ENCODE assay signal across 20 mouse cellular contexts in the genomic region with DNA sequence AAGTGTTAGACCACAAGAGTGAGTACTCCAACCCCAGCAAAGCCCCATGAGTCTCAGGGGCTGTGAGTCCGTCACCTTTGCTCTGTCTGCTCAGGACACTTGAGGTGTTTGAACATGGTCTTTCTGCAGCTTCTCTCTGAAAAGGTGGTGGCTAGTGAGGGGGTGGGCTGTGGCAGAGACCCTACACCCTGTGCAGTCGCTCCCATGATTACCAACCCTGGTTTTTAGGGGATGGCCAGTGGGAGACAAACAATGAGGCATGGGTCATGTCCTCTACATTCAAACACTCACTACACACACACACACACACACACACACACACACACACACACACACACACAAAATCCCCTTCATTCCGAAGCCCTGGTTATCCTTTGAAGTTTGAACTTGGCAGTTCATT. TPM values are rescaled to one million over a fixed set of nuclear protein-coding genes. Genes with fewer than 3 reads are reported as not detected.
DNase-seq lines count a peak whose midpoint lies in the region; TF ChIP-seq lines count a peak whose summit lies in the region.
"Had no signal": no experiment of that assay in that cellular context is flagged by ENCODE, and none has a peak within 500 bp of the region (broad histone marks: within the 10 kb centered on the region; RNA-seq: fewer than 3 reads in every experiment).

No protein-coding gene starts in this region.

- H3K27me3 ChIP-seq in thymus, adult 2 months (ENCODE audit: control insufficient read depth, insufficient read depth, low read length), result no peaks in the 10 kb centered on the region
- H3K27me3 ChIP-seq: embryonic facial prominence, embryonic 12.5 days; forebrain, embryonic 13.5 days; forebrain, embryonic 15.5 days; Patski had no signal

- TF ChIP-seq CTCF in thymus, adult 2 months (IDR thresholded peaks at IDR 0.05; ENCODE audit: borderline replicate concordance, control insufficient read depth, extremely low read depth, insufficient read depth, low read length, poor library complexity), result no peak

- 45% methylated on average over 3 of the region's 3 CpGs for WGBS in thymus, adult 2 months

- H3K36me3 ChIP-seq in thymus, adult 2 months (ENCODE audit: control insufficient read depth, insufficient read depth, low read length), result no peaks in the 10 kb centered on the region
- H3K36me3 ChIP-seq: embryonic facial prominence, embryonic 10.5 days; embryonic facial prominence, embryonic 12.5 days; forebrain, embryonic 15.5 days; G1E had no signal

- no peak for DNase-seq in thymus, adult 2 months
- no peak for DNase-seq in thymus, postnatal 10 days (ENCODE audit: low spot score in 2 of 2)
- peak; percentile 28 for DNase-seq in thymus, postnatal 4 days
- DNase-seq in thymus, adult 18-20 months, result no peak
- DNase-seq in retina, postnatal 1 day, result no peak
- DNase-seq: adrenal gland, adult 8-10 months; adrenal gland, postnatal 14 days; adrenal gland, postnatal 36 days; B cell, adult 2 months; cerebellum, adult 11-12 months; cerebellum, adult 2 months; cerebellum, adult 9-10 months; cerebellum, postnatal 10 days; cerebellum, postnatal 25 days had no signal

- peak overlapping the region; percentile 48 for H3K27ac ChIP-seq in thymus, adult 2 months (ENCODE audit: control insufficient read depth, insufficient read depth, low read length)
- H3K27ac ChIP-seq: embryonic facial prominence, embryonic 10.5 days; embryonic facial prominence, embryonic 12.5 days; forebrain, embryonic 13.5 days; forebrain, embryonic 15.5 days had no signal

- no peak for TF ChIP-seq POLR2A in thymus, adult 2 months (IDR thresholded peaks at IDR 0.05; ENCODE audit: control insufficient read depth, extremely low read depth, insufficient read depth, low read length, poor library complexity)

- peaks cover 38% of the 10 kb centered on the region for H3K4me1 ChIP-seq in thymus, adult 2 months (replicated peaks; ENCODE audit: control insufficient read depth, insufficient read depth, low read length)
- H3K4me1 ChIP-seq: embryonic facial prominence, embryonic 12.5 days had no signal

- H3K4me3 ChIP-seq in thymus, adult 2 months (ENCODE audit: control insufficient read depth, insufficient read depth, low read length), result no peak overlapping the region
- H3K4me3 ChIP-seq: embryonic facial prominence, embryonic 10.5 days; embryonic facial prominence, embryonic 12.5 days; forebrain, embryonic 13.5 days; forebrain, embryonic 15.5 days had no signal

RNA-seq across cellular contexts. Expression of a gene that starts 33.3 kb away (rescaled TPM):
- 64.8 and 70.3 TPM in 2 replicates for polyA plus RNA-seq in thymus, adult 2 months (2012; rRNA removed)

RNA-seq across cellular contexts. Expression of a gene that starts 44.5 kb away (rescaled TPM):
- polyA plus RNA-seq in thymus, adult 2 months (2012; rRNA removed), result 2,910 and 3,273 TPM in 2 replicates
- polyA plus RNA-seq: G1E had no signal
